Mouse (Mus musculus) heart, postnatal 14 days (tissue): ENCODE results near the gene Psmd14. TPM values are rescaled to one million over a fixed set of nuclear protein-coding genes. Genes with fewer than 3 reads are reported as not detected.

Source experiments
- DNase-seq, 2 experiments: peaks; one replicate each; pipeline ENCODE4 v3.0.0; 2021 to 2022
- intact Hi-C: fragments of 180-260 bp; cut with DNase I; formaldehyde crosslinking; loops from one replicate; pipeline ENCODE4 v1.15.1; 2025
- long read RNA-seq, 2 experiments: library from polyadenylated mRNA; stranded (forward); transcript quantifications; one replicate each; pipeline ENCODE4 v2.0.0; 2021
- total RNA-seq, 2 experiments: library from RNA; stranded (reverse); gene quantifications; 2 replicates each; pipeline ENCODE4 v1.2.3; 2021

Gene Psmd14
- total RNA-seq, result 10 to 100 TPM; 61.0 to 63.8 TPM
- long read RNA-seq, experiment 1, transcript Psmd14-201 (12 exons, 1,541 nt), result major isoform, 83 of 85 reads
- long read RNA-seq, experiment 1, partial matches to known transcripts, result 0 of 85 reads
- long read RNA-seq, experiment 1, other reads (novel, unspliced or antisense), result 1 of 85 reads
- long read RNA-seq, experiment 2, transcript Psmd14-201 (12 exons, 1,541 nt), result major isoform, 62 of 63 reads
- long read RNA-seq, experiment 2, partial matches to known transcripts, result 0 of 63 reads
- long read RNA-seq, experiment 2, other reads (novel, unspliced or antisense), result 1 of 63 reads

DNA sequence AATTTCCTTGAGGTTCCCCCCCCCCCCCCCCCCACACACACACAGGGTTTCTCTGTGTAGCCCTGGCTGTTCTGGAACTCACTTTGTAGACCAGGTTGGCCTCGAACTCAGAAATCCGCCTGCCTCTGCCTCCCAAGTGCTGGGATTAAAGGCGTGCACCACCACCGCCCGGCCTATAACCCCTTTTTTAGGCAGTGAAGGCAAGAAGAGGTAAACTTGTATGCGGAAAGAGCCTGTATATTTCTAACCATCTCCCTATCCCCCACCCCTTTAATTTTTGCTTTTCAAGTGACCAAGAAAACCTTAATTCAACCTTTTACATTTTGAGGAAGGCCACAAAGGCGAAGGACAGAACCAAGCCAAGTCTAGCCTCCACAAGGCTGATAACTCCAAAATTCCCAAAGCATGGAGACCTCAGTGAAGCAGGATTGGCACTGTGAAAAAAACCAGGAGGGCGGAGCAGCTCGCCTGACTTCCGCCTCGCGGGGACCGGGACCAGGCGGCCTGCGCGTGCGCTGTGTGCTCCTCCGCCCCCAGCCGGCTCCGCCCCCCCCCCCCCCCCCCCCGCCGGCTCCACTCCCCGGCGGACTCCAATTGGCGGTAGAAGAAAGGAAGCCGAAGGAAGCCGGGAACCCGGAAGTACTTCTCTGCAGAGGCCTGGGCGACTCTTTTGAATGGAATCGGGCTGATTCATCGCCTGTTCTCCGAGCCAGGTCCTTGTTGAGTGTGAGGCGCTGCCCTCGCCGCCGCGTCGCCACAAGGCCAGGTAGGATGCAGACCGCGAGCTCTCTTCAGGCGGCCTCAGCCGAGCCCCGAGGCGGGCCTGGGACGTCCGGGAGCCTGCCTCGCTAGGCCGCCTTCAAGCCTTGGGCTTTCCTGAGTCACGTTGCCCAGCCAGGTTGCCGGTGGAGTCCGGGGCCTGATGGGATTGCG is at the start of gene Psmd14:
Psmd14 (plus strand) TSS at position 587 of the 933 bp plus-strand sequence.
- DNase-seq, result peak; percentile 90 to 91
- intact Hi-C loops, result no loop called here

DNA sequence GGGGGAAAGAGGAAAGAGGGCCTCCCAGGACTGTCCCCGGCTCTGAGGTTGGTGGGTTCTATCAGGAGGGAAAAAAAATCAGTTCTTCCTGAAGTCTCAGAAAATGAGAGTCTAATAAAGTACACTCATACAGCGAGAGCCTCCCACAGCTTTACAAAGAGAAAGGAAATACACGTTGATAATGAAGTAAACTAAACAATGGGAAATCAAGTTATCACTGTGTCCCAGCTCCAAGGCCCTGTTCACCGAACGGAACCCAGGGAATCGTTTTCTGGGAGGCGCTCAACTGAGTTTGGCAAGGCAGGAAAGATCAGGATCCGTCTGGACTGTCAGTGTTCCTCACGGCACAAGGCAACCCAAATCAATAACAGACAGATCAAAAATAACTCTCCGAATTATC is 48.7 kb upstream of the Psmd14 start:
- intact Hi-C loops, result no loop called here
- DNase-seq, result peak in 1 of 2 experiments; percentile 9

- no peak for DNase-seq
These were observed 47.8 kb upstream of the Psmd14 start for GRCm38 (mm10) chr2:61663573-61664241.

GRCm38 (mm10) chr2:61667420-61667819 is 44.1 kb upstream of the Psmd14 start:
- intact Hi-C loops, result loop anchor here (5.0 kb wide), 1 partner anchor 300 kb away; no protein-coding TSS in a partner anchor
- no peak for DNase-seq

More at GRCm38 (mm10) chr2:61663573-61664241, 47.8 kb upstream of the Psmd14 start:
- intact Hi-C loops, result no loop called here

DNA sequence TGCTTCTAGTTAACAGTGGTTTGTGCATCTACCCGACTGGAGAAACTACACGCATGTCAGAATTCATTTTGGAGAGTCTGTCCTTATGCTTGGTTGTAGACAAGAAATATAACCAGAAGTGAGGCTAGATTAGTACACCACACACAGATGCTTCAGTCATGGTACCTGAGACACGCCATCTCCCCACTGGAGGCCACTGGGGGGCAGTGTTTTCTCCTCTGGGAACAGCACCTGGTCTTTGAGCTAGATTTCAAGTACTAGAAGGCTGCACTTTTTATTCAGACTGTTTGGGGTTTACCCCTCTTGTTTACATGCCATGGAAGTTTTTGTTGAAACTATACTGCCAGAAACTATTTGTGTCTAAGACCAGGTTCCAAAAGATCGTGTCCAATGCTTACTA is 43.2 kb upstream of the Psmd14 start:
- intact Hi-C loops, result loop anchor here (5.0 kb wide), 1 partner anchor 299 kb away; no protein-coding TSS in a partner anchor
- DNase-seq, result peak; percentile 49 to 63

DNA sequence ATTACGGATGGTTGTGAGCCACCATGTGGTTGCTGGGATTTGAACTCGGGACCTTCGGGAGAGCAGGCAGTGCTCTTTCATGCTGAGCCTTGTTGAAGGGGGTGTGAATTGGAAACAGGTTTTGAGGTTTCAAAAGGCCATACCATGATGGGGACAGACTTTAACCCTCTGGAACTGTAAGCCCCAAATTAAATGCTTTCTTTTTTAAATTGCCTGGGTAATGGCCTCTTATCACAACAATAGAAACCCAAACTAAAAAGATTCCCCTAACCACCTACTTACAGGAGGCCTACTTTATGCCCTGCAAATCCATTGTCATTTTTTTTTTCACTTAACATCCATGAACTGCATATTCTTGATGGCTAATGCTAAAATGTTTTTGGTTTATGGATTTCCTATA is 36.9 kb upstream of the Psmd14 start:
- intact Hi-C loops, result no loop called here
- no peak for DNase-seq

GRCm38 (mm10) chr2:61681572-61681971 is 29.9 kb upstream of the Psmd14 start:
- no peak for DNase-seq
- intact Hi-C loops, result no loop called here

DNA sequence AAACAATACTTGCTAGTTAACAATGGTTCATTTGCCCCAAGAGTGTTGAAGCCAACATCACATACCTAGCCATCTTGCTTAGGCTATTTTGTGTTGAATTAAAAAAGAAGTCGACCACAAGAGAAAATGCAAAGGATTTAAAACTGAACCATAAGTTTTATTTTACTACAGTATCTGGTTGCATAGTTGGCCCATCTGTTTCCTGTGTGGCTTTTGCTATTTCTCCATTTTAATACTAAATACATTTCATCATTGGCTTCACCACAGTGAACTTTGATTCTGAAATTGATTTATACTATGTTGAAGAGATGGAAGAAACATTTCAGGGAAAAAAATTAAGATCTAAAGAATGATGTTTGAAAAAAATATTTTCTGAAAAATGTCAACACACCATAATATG is 25.0 kb upstream of the Psmd14 start:
- DNase-seq, result no peak
- intact Hi-C loops, result no loop called here

GRCm38 (mm10) chr2:61689086-61689485 is 22.4 kb upstream of the Psmd14 start:
- intact Hi-C loops, result no loop called here
- DNase-seq, result no peak

DNA sequence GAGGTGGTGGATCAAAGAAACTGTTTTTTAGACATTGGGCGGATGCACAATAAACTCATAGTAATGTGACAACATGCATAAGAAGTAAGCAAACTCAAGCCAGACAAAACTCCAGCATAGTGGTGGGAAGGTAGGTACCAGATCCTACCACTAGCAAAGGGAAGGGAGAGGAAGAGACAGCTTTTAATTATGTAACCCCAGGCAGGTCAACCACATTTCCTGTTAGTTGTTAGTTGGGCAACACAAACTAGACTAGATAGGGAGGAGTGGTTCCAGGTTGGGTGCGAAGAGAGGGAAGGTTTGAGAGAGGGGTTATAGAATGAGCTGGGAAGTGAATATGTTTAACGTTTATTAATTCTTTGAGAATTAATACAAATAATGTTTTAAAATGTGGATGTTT is 1.9 kb upstream of the Psmd14 start:
- no peak for DNase-seq
- intact Hi-C loops, result loop anchor here (5.0 kb wide), 1 partner anchor 38 kb away; no protein-coding TSS in a partner anchor

DNA sequence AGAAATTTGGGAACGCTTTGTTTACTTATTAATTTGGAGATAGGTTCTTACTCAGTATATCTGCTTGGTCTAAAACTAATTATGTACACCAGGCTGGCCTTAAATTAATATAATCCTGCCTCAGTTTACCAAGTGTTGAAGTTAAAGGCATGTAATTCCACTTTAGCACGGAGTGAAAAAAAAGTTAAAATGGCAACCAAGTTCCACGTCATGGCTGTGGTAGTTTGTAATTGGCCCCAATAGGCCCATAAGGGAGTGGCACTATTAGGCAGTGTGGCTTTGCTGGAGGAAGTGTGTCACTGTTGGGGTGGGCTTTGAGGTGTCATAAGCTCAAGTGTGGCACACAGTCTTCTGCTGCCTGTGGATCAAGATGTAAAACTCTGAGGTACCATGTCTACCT is 1.0 kb downstream of the Psmd14 start:
- no peak for DNase-seq
- intact Hi-C loops, result no loop called here

GRCm38 (mm10) chr2:61722401-61722982 is 11.0 kb downstream of the Psmd14 start:
- DNase-seq, result no peak
- intact Hi-C loops, result no loop called here

GRCm38 (mm10) chr2:61732802-61733486 is 21.4 kb downstream of the Psmd14 start:
- intact Hi-C loops, result no loop called here
- no peak for DNase-seq

DNA sequence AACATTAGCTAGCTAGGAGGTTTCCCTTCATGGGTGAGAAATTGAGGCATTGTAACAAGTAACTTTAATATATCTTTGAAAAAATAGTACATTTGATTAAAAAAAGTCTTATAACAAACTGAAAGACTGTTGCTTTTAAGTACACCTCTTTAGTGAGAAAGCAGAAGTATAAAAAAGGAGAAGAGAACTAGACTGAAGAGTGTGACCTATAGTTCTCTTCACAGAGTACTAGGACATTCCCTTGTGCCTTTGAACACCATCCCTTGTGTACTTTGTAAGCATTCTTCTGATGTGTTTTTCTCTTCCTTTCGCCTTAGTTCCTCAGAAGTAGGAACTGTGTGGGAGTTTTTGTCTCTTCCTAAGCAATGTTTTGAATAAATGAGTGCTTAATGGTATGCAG is 22.7 kb downstream of the Psmd14 start:
- intact Hi-C loops, result no loop called here
- DNase-seq, result no peak

DNA sequence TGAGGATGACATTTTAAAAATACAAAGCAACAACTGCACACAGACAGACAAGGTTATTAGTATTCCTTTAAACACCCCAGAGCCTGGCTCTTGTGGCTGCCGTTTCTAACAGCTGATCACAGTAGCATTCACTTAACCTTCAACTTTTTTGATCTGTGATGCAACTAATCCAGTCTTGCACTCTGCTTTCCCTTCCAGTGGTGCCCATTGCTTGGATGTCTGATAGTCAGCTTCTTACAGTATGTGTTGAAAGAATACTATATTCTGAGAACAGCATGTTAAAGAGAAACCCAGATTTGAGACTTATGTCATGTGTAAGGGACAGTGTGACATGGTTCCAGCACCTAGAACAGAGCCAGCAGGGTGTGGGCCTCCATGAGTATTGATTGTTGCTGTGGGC is 34.6 kb downstream of the Psmd14 start:
- no peak for DNase-seq

GRCm38 (mm10) chr2:61746580-61746979 is 35.1 kb downstream of the Psmd14 start:
- no peak for DNase-seq
- intact Hi-C loops, result loop anchor here (5.0 kb wide), 1 partner anchor 39 kb away; no protein-coding TSS in a partner anchor

More for the DNA sequence above, 34.6 kb downstream of the Psmd14 start:
- intact Hi-C loops, result loop anchor here (5.0 kb wide), 1 partner anchor 39 kb away; no protein-coding TSS in a partner anchor

DNA sequence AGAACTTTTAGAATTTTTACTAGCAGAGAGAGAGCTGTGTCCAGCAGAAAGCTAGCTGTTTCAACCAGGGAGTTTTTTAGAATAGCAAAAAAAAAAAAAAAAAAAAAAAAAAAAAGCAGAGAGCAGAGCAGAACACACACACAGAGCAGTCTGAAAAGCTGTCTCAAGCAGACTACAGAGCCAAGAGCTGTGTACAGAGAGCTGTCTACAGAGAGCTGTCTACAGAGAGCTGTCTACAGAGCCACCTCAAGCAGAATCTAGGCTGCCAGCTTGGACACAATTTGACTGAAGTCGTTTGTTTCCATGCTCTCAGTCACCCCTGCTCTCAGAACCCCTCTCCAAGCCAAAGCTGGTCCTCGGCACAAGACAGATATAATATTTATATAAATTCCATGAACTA is 35.9 kb downstream of the Psmd14 start:
- intact Hi-C loops, result loop anchor here (5.0 kb wide), 1 partner anchor 40 kb away; no protein-coding TSS in a partner anchor
- no peak for DNase-seq

- intact Hi-C loops, result no loop called here
- no peak for DNase-seq
These were observed 39.2 kb downstream of the Psmd14 start for GRCm38 (mm10) chr2:61750702-61751101.

DNA sequence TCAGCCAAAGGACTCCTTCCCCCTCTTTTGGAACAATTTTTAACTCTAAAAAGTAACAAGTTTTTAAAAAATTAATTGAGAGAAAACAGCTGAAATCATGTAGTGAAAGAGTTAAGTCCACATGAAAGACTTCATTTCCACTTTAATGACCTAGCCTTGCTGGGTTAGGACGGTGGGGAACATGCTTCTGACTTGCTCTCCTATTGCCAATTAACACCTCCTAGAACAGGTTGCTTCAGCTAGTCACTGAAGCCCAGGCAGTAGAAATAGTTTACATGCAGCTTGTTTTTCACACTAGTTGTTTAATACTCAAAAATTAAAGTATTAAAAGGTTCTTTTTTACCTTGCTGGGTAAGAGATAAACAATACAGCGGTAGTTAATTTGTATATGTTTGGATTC is 39.8 kb downstream of the Psmd14 start:
- no peak for DNase-seq
- intact Hi-C loops, result no loop called here

GRCm38 (mm10) chr2:61752362-61752761 is 40.9 kb downstream of the Psmd14 start:
- intact Hi-C loops, result no loop called here

More at GRCm38 (mm10) chr2:61752362-61752761, 40.9 kb downstream of the Psmd14 start:
- DNase-seq, result no peak
